Comparison of ENCODE assay signal across 24 mouse cellular contexts in genomic region chr10:26570468-26570867, GRCm38 (mm10).
DNase-seq lines count a peak whose midpoint lies in the region; ATAC-seq and TF ChIP-seq lines count a peak whose summit lies in the region.
"Had no signal": no experiment of that assay in that cellular context is flagged by ENCODE, and none has a peak within 500 bp of the region (broad histone marks: within the 10 kb centered on the region; RNA-seq: fewer than 3 reads in every experiment).

No protein-coding gene starts in this region.

- intact Hi-C loops in left cerebral cortex, postnatal 10 days (cut with DNase I), result no loop called here

- no peak for TF ChIP-seq CTCF in midbrain, postnatal 0 days (IDR thresholded peaks at IDR 0.05)

- WGBS in heart, embryonic 12.5 days, result 72% methylated on average over 5 of the region's 5 CpGs
- 76% methylated on average over 5 of the region's 5 CpGs for WGBS in limb, embryonic 10.5 days
- 88% methylated on average over 5 of the region's 5 CpGs for WGBS in midbrain, postnatal 0 days

- no peaks in the 10 kb centered on the region for H3K4me1 ChIP-seq in heart, embryonic 12.5 days (replicated peaks)
- H3K4me1 ChIP-seq in limb, embryonic 10.5 days, result peaks cover 13% of the 10 kb centered on the region
- H3K4me1 ChIP-seq in midbrain, postnatal 0 days (ENCODE audit: insufficient read depth, low read length), result no peaks in the 10 kb centered on the region
- H3K4me1 ChIP-seq: embryonic facial prominence, embryonic 12.5 days; forebrain, embryonic 13.5 days; heart, embryonic 10.5 days; hindbrain, embryonic 15.5 days had no signal

- peak overlapping the region; percentile 3; the same call in 1 of the 2 replicates for H3K4me2 ChIP-seq in heart, embryonic 12.5 days
- no peak overlapping the region for H3K4me2 ChIP-seq in midbrain, postnatal 0 days (ENCODE audit: low read depth, low read length, poor library complexity, severe bottlenecking)
- H3K4me2 ChIP-seq: embryonic facial prominence, embryonic 12.5 days; forebrain, embryonic 13.5 days; hindbrain, embryonic 15.5 days had no signal

- no peaks in the 10 kb centered on the region for H3K9me3 ChIP-seq in heart, embryonic 12.5 days (replicated peaks)
- no peaks in the 10 kb centered on the region for H3K9me3 ChIP-seq in limb, embryonic 10.5 days (replicated peaks)
- H3K9me3 ChIP-seq in midbrain, postnatal 0 days (ENCODE audit: low read length), result no peaks in the 10 kb centered on the region
- H3K9me3 ChIP-seq: embryonic facial prominence, embryonic 12.5 days; forebrain, embryonic 13.5 days; heart, embryonic 10.5 days; hindbrain, embryonic 15.5 days had no signal

- no peaks in the 10 kb centered on the region for H3K27me3 ChIP-seq in heart, embryonic 12.5 days (replicated peaks)
- no peaks in the 10 kb centered on the region for H3K27me3 ChIP-seq in limb, embryonic 10.5 days (ENCODE audit: low read depth, poor library complexity, severe bottlenecking)
- H3K27me3 ChIP-seq in midbrain, postnatal 0 days (ENCODE audit: insufficient read depth, low read length), result no peaks in the 10 kb centered on the region
- H3K27me3 ChIP-seq: embryonic facial prominence, embryonic 12.5 days; forebrain, embryonic 13.5 days; hindbrain, embryonic 15.5 days; Patski had no signal

- ATAC-seq in heart, embryonic 12.5 days (ENCODE audit: insufficient number of reproducible peaks, low FRiP score), result no peak
- ATAC-seq in common myeloid progenitor, adult 5-6 weeks (replicated peaks; ENCODE audit: low read depth, poor library complexity, severe bottlenecking), result peak; percentile 63; the same call in 1 of the 2 replicates
- peak; percentile 92 for ATAC-seq in megakaryocyte-erythroid progenitor cell, adult 5-6 weeks (replicated peaks; ENCODE audit: low FRiP score, low TSS enrichment, poor library complexity, severe bottlenecking)
- ATAC-seq in midbrain, postnatal 0 days (ENCODE audit: low FRiP score), result no peak
- ATAC-seq: activated CD4-positive, CD25-positive, alpha-beta regulatory T cell, adult 4 months; forebrain, embryonic 13.5 days; forebrain, postnatal 0 days; inflammation-experienced regulatory T-cells, adult 6 months; Patski had no signal

- no peak overlapping the region for H3K27ac ChIP-seq in heart, embryonic 12.5 days (ENCODE audit: poor library complexity, severe bottlenecking)
- H3K27ac ChIP-seq in limb, embryonic 10.5 days, result peak overlapping the region; percentile 19; the same call in 1 of the 2 replicates
- no peak overlapping the region for H3K27ac ChIP-seq in midbrain, postnatal 0 days (ENCODE audit: low read depth, low read length)
- H3K27ac ChIP-seq: embryonic facial prominence, embryonic 12.5 days; forebrain, embryonic 13.5 days; heart, embryonic 10.5 days; hindbrain, embryonic 15.5 days had no signal

- H3K4me3 ChIP-seq in heart, embryonic 12.5 days, result no peak overlapping the region
- no peak overlapping the region for H3K4me3 ChIP-seq in limb, embryonic 10.5 days
- no peak overlapping the region for H3K4me3 ChIP-seq in midbrain, postnatal 0 days (ENCODE audit: low read depth, low read length)
- H3K4me3 ChIP-seq: embryonic facial prominence, embryonic 12.5 days; forebrain, embryonic 13.5 days; heart, embryonic 10.5 days; hindbrain, embryonic 15.5 days had no signal

- DNase-seq in heart, adult 18-20 months, result no peak
- DNase-seq in limb, embryonic 10.5 days (ENCODE audit: low spot score), result peak; percentile 33
- no peak for DNase-seq in left cerebral cortex, postnatal 10 days (ENCODE audit: extremely low spot score in 1 of 2, low spot score in 2 of 2)
- no peak for DNase-seq in midbrain, postnatal 0 days (ENCODE audit: low spot score)
- DNase-seq: adrenal gland, adult 2 months; adrenal gland, postnatal 36 days; B cell, adult 2 months; cerebellum, adult 2 months; cerebellum, postnatal 10 days; embryo, embryonic 11 days; forebrain, postnatal 0 days; gastrocnemius, postnatal 36 days; heart, adult 11 months; heart, postnatal 36 days had no signal

- no peak overlapping the region for H3K9ac ChIP-seq in heart, embryonic 12.5 days
- no peak overlapping the region for H3K9ac ChIP-seq in midbrain, postnatal 0 days (replicated peaks; ENCODE audit: low read length, poor library complexity, severe bottlenecking)
- H3K9ac ChIP-seq: embryonic facial prominence, embryonic 12.5 days; forebrain, embryonic 13.5 days; forebrain, postnatal 0 days; hindbrain, embryonic 15.5 days had no signal

- H3K36me3 ChIP-seq in heart, embryonic 12.5 days, result no peaks in the 10 kb centered on the region
- H3K36me3 ChIP-seq in limb, embryonic 10.5 days, result no peaks in the 10 kb centered on the region
- H3K36me3 ChIP-seq in midbrain, postnatal 0 days (ENCODE audit: insufficient read depth, low read length), result no peaks in the 10 kb centered on the region
- H3K36me3 ChIP-seq: embryonic facial prominence, embryonic 12.5 days; heart, embryonic 10.5 days; hindbrain, embryonic 15.5 days had no signal

Comparison
In these comparisons a context has a peak if more than half of its experiments do, and no peak if none do; other contexts are left out.
1. ATAC-seq: peak in common myeloid progenitor, adult 5-6 weeks (single experiment) and megakaryocyte-erythroid progenitor cell, adult 5-6 weeks (single experiment); none in heart, embryonic 12.5 days (single experiment) and midbrain, postnatal 0 days (single experiment).